Mouse (Mus musculus) lung, postnatal 0 days (tissue): ENCODE data around the gene Mydgf.

ENCODE experiments used
- CTCF ChIP-seq: IDR thresholded peaks from 2 replicates; pipeline ENCODE4 v1.5.1; 2016; ENCODE audit warnings: antibody characterized with exemption, mild to moderate bottlenecking
- EP300 ChIP-seq: IDR thresholded peaks from 2 replicates; pipeline ENCODE4 v1.6.1; 2016; ENCODE audit warnings: antibody characterized with exemption, mild to moderate bottlenecking, control low read depth

GRCm38 (mm10) chr17:56217670-56218069 lies 34.0 kb upstream of the Mydgf start:
- TF ChIP-seq CTCF (no peak), EP300 (no peak)
